Mouse (Mus musculus) E14TG2a.4 (cell line): ENCODE measurements around the gene Upf2.

Experiments
- H3K27me3 ChIP-seq: 2 replicates; pipeline ENCODE4 v1.6.1; 2014; ENCODE audit warnings: low read length, control low read depth; ENCODE audit not compliant: insufficient read depth
- H3K36me3 ChIP-seq: 2 replicates; pipeline ENCODE4 v1.6.1; 2014; ENCODE audit warnings: low read length, control low read depth; ENCODE audit not compliant: insufficient read depth
- H3K4me1 ChIP-seq: replicated peaks from 2 replicates; pipeline ENCODE4 v1.6.1; 2014; ENCODE audit warnings: low read depth, low read length, control low read depth
- H3K4me3 ChIP-seq: replicated peaks from 2 replicates; pipeline ENCODE4 v1.5.1; 2014; ENCODE audit warnings: mild to moderate bottlenecking, low read length
- H3K9me3 ChIP-seq: 2 replicates; pipeline ENCODE4 v1.6.1; 2014; ENCODE audit warnings: low read length, control low read depth
- CTCF ChIP-seq: conservative IDR thresholded peaks from 2 replicates; pipeline ENCODE4 v1.5.1; 2014; ENCODE audit warnings: low read length
- NANOG ChIP-seq: IDR thresholded peaks from 2 replicates; pipeline ENCODE4 v1.6.1; 2014; ENCODE audit warnings: borderline replicate concordance, low read length, mixed read lengths
- POU5F1 ChIP-seq: IDR thresholded peaks from 2 replicates; pipeline ENCODE4 v1.6.1; 2014; ENCODE audit warnings: low read length, borderline replicate concordance

Upf2 gene

GRCm38 (mm10) chr2:5950766-5951595 is at the start of gene Upf2:
Gene Upf2, plus strand, starts transcription at chr2:5951469.
- no peaks in the 10 kb centered on the region for H3K36me3 ChIP-seq
- no peaks in the 10 kb centered on the region for H3K9me3 ChIP-seq
- H3K4me1 ChIP-seq = peaks cover 56% of the 10 kb centered on the region
- TF ChIP-seq POU5F1 = no peak
- no peak; the same call in 1 of the 2 replicates for TF ChIP-seq NANOG
- no peak for TF ChIP-seq CTCF
- no peaks in the 10 kb centered on the region for H3K27me3 ChIP-seq
- peak within 1 kb of the TSS; percentile 100 for H3K4me3 ChIP-seq

- Histone ChIP-seq H3K4me3 (no peak overlapping the region), H3K9me3 (no peaks in the 10 kb centered on the region), H3K36me3 (peaks cover 62% of the 10 kb centered on the region), H3K4me1 (no peaks in the 10 kb centered on the region), H3K27me3 (no peaks in the 10 kb centered on the region)
- TF ChIP-seq POU5F1 (no peak), CTCF (no peak), NANOG (no peak)
These were observed 45.2 kb upstream of the Upf2 start for GRCm38 (mm10) chr2:5906092-5906491.

GRCm38 (mm10) chr2:5906625-5907024 is 44.6 kb upstream of the Upf2 start:
- Histone ChIP-seq H3K4me3 (no peak overlapping the region), H3K36me3 (peaks cover 67% of the 10 kb centered on the region), H3K4me1 (no peaks in the 10 kb centered on the region), H3K9me3 (no peaks in the 10 kb centered on the region), H3K27me3 (no peaks in the 10 kb centered on the region)
- TF ChIP-seq NANOG (no peak), CTCF (peak; percentile 81), POU5F1 (no peak)

GRCm38 (mm10) chr2:5911282-5911965 is 39.8 kb upstream of the Upf2 start:
- Histone ChIP-seq H3K9me3 (no peaks in the 10 kb centered on the region), H3K4me3 (no peak overlapping the region), H3K36me3 (peaks cover 63% of the 10 kb centered on the region), H3K27me3 (no peaks in the 10 kb centered on the region), H3K4me1 (no peaks in the 10 kb centered on the region)
- TF ChIP-seq CTCF = no peak
- no peak for TF ChIP-seq POU5F1
- TF ChIP-seq NANOG = no peak

GRCm38 (mm10) chr2:5922823-5923222 is 28.4 kb upstream of the Upf2 start:
- Histone ChIP-seq H3K4me3 (no peak overlapping the region), H3K27me3 (no peaks in the 10 kb centered on the region), H3K36me3 (peaks cover 64% of the 10 kb centered on the region), H3K4me1 (no peaks in the 10 kb centered on the region), H3K9me3 (no peaks in the 10 kb centered on the region)
- TF ChIP-seq POU5F1 (no peak), CTCF (no peak), NANOG (no peak)

- H3K4me3 ChIP-seq = no peak overlapping the region
- no peaks in the 10 kb centered on the region for H3K4me1 ChIP-seq
- no peaks in the 10 kb centered on the region for H3K9me3 ChIP-seq
- no peaks in the 10 kb centered on the region for H3K27me3 ChIP-seq
- peaks cover 63% of the 10 kb centered on the region for H3K36me3 ChIP-seq
- TF ChIP-seq NANOG (no peak), POU5F1 (no peak), CTCF (no peak)
These were observed 27.5 kb upstream of the Upf2 start for GRCm38 (mm10) chr2:5923786-5924185.

GRCm38 (mm10) chr2:5927481-5927880 is 23.8 kb upstream of the Upf2 start:
- no peaks in the 10 kb centered on the region for H3K9me3 ChIP-seq
- H3K36me3 ChIP-seq = peaks cover 64% of the 10 kb centered on the region
- no peaks in the 10 kb centered on the region for H3K4me1 ChIP-seq
- H3K27me3 ChIP-seq = no peaks in the 10 kb centered on the region
- no peak for TF ChIP-seq POU5F1
- no peak for TF ChIP-seq CTCF
- TF ChIP-seq NANOG = no peak
- no peak overlapping the region for H3K4me3 ChIP-seq

GRCm38 (mm10) chr2:5929793-5930192 is 21.5 kb upstream of the Upf2 start:
- Histone ChIP-seq H3K36me3 (peaks cover 63% of the 10 kb centered on the region), H3K9me3 (no peaks in the 10 kb centered on the region), H3K27me3 (no peaks in the 10 kb centered on the region), H3K4me3 (no peak overlapping the region), H3K4me1 (no peaks in the 10 kb centered on the region)
- no peak for TF ChIP-seq CTCF
- TF ChIP-seq POU5F1 = no peak
- no peak for TF ChIP-seq NANOG
